Mouse (Mus musculus) thymus, postnatal 25 days (tissue): ENCODE measurements at regions not wholly inside any gene's neighbourhood (a gene's known extent, or its start where the extent isn't known, plus 50 kb on each side); places are given as distances from the start of the nearest gene placed in this dataset.

Experiments
- DNase-seq: peaks from one replicate; pipeline ENCODE4 v3.0.0; 2022

- no peak for DNase-seq
These were observed 483.8 kb downstream of the Basp1 start for GRCm38 (mm10) chr15:24929742-24930141.

GRCm38 (mm10) chr15:24911866-24912265, 501.7 kb downstream of the Basp1 start:
- no peak for DNase-seq

GRCm38 (mm10) chr15:24911466-24911865, 502.1 kb downstream of the Basp1 start:
- no peak for DNase-seq

- no peak for DNase-seq
These were observed 506.6 kb downstream of the Basp1 start for GRCm38 (mm10) chr15:24906957-24907356.

GRCm38 (mm10) chr15:24878846-24879245, 534.7 kb downstream of the Basp1 start:
- DNase-seq, result no peak

GRCm38 (mm10) chr15:24877711-24878598, 535.6 kb downstream of the Basp1 start:
- no peak for DNase-seq

- no peak for DNase-seq
These were observed 537.3 kb downstream of the Basp1 start for GRCm38 (mm10) chr15:24876157-24876731.

- no peak for DNase-seq
These were observed 573.3 kb downstream of the Basp1 start for GRCm38 (mm10) chr15:24840271-24840670.

- no peak for DNase-seq
These were observed 575.2 kb downstream of the Basp1 start for GRCm38 (mm10) chr15:24838390-24838789.

GRCm38 (mm10) chr15:24827881-24828280, 585.7 kb downstream of the Basp1 start:
- DNase-seq, result no peak

GRCm38 (mm10) chr15:24827259-24827658, 586.3 kb downstream of the Basp1 start:
- DNase-seq, result no peak

GRCm38 (mm10) chr15:24796836-24797235, 616.7 kb downstream of the Basp1 start:
- no peak for DNase-seq

GRCm38 (mm10) chr15:24793381-24793780, 620.2 kb downstream of the Basp1 start:
- DNase-seq, result no peak

- DNase-seq, result no peak
These were observed 627.2 kb downstream of the Basp1 start for GRCm38 (mm10) chr15:24786336-24786735.

- no peak for DNase-seq
These were observed 635.3 kb downstream of the Basp1 start for GRCm38 (mm10) chr15:24778234-24778633.

- no peak for DNase-seq
These were observed 661.9 kb downstream of the Basp1 start for GRCm38 (mm10) chr15:24751480-24752157.

- DNase-seq, result no peak
These were observed 670.3 kb downstream of the Basp1 start for GRCm38 (mm10) chr15:24743240-24743639.

- no peak for DNase-seq
These were observed 688.4 kb downstream of the Basp1 start for GRCm38 (mm10) chr15:24725170-24725569.

GRCm38 (mm10) chr15:24724664-24725063, 688.9 kb downstream of the Basp1 start:
- DNase-seq, result no peak

GRCm38 (mm10) chr15:24720346-24720745, 693.2 kb downstream of the Basp1 start:
- DNase-seq, result no peak

- no peak for DNase-seq
These were observed 731.4 kb downstream of the Basp1 start for GRCm38 (mm10) chr15:24682167-24682566.

GRCm38 (mm10) chr15:24648938-24649337, 764.6 kb downstream of the Basp1 start:
- DNase-seq, result no peak

- DNase-seq, result no peak
These were observed 777.9 kb downstream of the Basp1 start for GRCm38 (mm10) chr15:24635620-24636019.

GRCm38 (mm10) chr15:24596242-24596641, 817.3 kb downstream of the Basp1 start:
- DNase-seq, result peak; percentile 9
